Mouse (Mus musculus): ENCODE measurements at regions not wholly inside any gene's neighbourhood (a gene's known extent, or its start where the extent isn't known, plus 50 kb on each side); places are given as distances from the start of the nearest gene placed in this dataset.
A peak's percentile ranks its signal among the peaks of the same experiment; 100 is the strongest.

GRCm38 (mm10) chr8:8852656-8853366 is 162.5 kb upstream of the Arglu1 start:
- no peak for ATAC-seq (replicated peaks; ENCODE audit: poor library complexity)

- no peak for ATAC-seq (replicated peaks; ENCODE audit: poor library complexity)
Measured at GRCm38 (mm10) chr8:8851271-8851670, 160.9 kb upstream of the Arglu1 start.

- no peak for ATAC-seq (replicated peaks; ENCODE audit: poor library complexity)
Measured at GRCm38 (mm10) chr8:8850766-8851165, 160.4 kb upstream of the Arglu1 start.

GRCm38 (mm10) chr8:8847579-8847978 is 157.3 kb upstream of the Arglu1 start:
- ATAC-seq (replicated peaks; ENCODE audit: poor library complexity): no peak

- ATAC-seq (replicated peaks; ENCODE audit: poor library complexity): no peak
Measured at GRCm38 (mm10) chr8:8842326-8842725, 152.0 kb upstream of the Arglu1 start.

- peak; percentile 90 for ATAC-seq (replicated peaks; ENCODE audit: poor library complexity)
Measured at GRCm38 (mm10) chr8:8836166-8836565, 145.8 kb upstream of the Arglu1 start.

- no peak for ATAC-seq (replicated peaks; ENCODE audit: poor library complexity)
Measured at GRCm38 (mm10) chr8:8831306-8831705, 141.0 kb upstream of the Arglu1 start.

- no peak for ATAC-seq (replicated peaks; ENCODE audit: poor library complexity)
Measured at GRCm38 (mm10) chr8:8829230-8829629, 138.9 kb upstream of the Arglu1 start.

GRCm38 (mm10) chr8:8827555-8827954 is 137.2 kb upstream of the Arglu1 start:
- no peak for ATAC-seq (replicated peaks; ENCODE audit: poor library complexity)

GRCm38 (mm10) chr8:8826801-8827200 is 136.5 kb upstream of the Arglu1 start:
- ATAC-seq (replicated peaks; ENCODE audit: poor library complexity): no peak

- no peak for ATAC-seq (replicated peaks; ENCODE audit: poor library complexity)
Measured at GRCm38 (mm10) chr8:8824886-8825285, 134.6 kb upstream of the Arglu1 start.

GRCm38 (mm10) chr8:8821119-8821518 is 130.8 kb upstream of the Arglu1 start:
- ATAC-seq (replicated peaks; ENCODE audit: poor library complexity): no peak

GRCm38 (mm10) chr8:8820614-8821013 is 130.3 kb upstream of the Arglu1 start:
- no peak for ATAC-seq (replicated peaks; ENCODE audit: poor library complexity)

GRCm38 (mm10) chr8:8819233-8819931 is 129.1 kb upstream of the Arglu1 start:
- no peak for ATAC-seq (replicated peaks; ENCODE audit: poor library complexity)

GRCm38 (mm10) chr8:8812807-8813167 is 122.5 kb upstream of the Arglu1 start:
- ATAC-seq (replicated peaks; ENCODE audit: poor library complexity): no peak

GRCm38 (mm10) chr8:8812051-8812806 is 121.9 kb upstream of the Arglu1 start:
- ATAC-seq (replicated peaks; ENCODE audit: poor library complexity): no peak

GRCm38 (mm10) chr8:8810928-8811327 is 120.6 kb upstream of the Arglu1 start:
- ATAC-seq (replicated peaks; ENCODE audit: poor library complexity): no peak

GRCm38 (mm10) chr8:8809835-8810439 is 119.6 kb upstream of the Arglu1 start:
- no peak for ATAC-seq (replicated peaks; ENCODE audit: poor library complexity)

GRCm38 (mm10) chr8:8809349-8809748 is 119.0 kb upstream of the Arglu1 start:
- no peak for ATAC-seq (replicated peaks; ENCODE audit: poor library complexity)

GRCm38 (mm10) chr8:8802761-8803340 is 112.5 kb upstream of the Arglu1 start:
- ATAC-seq (replicated peaks; ENCODE audit: poor library complexity): no peak

- no peak for ATAC-seq (replicated peaks; ENCODE audit: poor library complexity)
Measured at GRCm38 (mm10) chr8:8802317-8802716, 112.0 kb upstream of the Arglu1 start.

All from megakaryocyte progenitor cell, adult 5-6 weeks (primary cell).